Mouse (Mus musculus): ENCODE results near the gene Eea1.
"Not testable (repeated sequence)": the region's sequence is repeated elsewhere in the genome, so short reads cannot be mapped to it uniquely, and the experiment has no call there.

Eea1 gene

DNA sequence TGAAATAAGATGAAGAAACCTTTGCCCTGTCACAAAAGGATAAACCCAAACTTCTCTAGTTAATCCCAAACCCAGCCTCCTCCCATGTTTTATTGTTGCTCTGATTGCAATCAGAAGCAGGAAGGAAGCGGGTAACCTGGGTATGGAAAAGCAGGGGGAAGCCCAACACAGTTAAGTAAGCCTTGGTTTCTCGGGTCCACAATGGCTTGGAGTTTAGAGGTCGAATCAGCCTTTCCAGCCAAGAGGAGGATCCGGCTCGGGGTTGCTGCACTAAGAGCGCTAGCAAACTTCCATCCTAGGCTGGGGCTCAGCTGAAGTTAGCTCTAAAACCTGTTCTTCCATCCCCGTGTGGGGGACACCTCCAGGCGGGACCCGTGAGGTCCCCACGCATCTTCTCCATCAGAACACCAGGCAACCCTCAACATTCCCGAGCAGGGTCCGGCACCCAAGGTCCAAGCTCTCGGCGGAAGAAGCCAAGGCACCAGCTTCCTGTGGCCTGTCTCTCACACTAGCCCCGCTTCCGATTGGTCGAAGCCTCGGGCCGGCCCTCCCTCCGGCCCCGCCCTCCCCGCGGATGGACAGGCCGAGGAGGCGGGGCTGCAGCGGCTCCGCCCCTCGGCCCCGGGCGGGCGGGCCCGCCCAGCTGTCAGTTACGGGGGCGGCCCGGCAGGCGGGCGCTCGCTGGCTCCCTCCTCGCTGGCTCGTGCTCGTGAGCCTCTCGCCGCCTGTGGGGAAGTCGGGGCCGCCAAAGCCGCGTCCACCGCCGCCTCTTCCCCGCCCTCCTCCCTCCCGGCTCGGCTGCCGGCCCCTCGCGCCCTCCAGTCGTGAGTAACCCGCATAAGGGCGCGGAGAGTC, at the start of gene Eea1:
TSS of gene Eea1 (plus strand) at position 605 of the 855 bp plus-strand sequence.
- peak; percentile 94 for DNase-seq (ENCODE audit: low spot score)

DNA sequence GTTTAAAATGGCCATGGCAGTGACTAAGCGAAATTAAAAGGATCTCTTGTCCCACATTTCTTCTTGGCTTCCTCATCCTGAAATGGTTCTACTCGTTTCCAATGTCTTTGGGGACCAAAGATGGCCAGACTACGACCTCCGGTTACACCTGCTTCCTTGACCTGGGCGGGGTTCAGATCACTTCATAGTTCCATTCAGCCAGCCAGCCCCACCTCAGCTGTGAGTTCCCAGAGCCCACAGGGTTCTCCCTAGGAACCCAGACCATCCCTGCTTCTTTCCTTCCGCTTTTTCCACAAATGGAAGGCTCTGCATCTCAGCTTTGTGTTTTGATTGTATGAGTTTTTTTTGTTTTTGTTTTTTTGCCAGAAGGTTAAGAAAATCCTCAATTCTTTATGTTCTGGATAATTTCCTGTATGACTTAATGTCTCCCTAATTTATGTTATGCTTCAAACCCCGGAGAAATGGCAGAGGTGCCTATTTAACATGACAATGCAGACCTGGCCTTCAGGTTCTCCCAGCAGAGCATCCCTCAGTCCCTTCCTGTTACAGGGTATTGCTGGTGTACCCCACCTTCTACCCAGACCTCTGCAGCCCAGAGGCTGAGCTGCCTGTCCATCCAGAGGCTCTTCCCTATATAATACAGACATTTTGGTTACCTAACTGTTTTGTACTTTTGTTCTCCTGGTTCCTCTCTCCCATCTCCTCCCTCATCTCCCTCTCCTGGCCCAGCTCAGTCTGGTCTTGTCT, 49.1 kb upstream of the Eea1 start:
- DNase-seq (ENCODE audit: low spot score), result no peak

DNA sequence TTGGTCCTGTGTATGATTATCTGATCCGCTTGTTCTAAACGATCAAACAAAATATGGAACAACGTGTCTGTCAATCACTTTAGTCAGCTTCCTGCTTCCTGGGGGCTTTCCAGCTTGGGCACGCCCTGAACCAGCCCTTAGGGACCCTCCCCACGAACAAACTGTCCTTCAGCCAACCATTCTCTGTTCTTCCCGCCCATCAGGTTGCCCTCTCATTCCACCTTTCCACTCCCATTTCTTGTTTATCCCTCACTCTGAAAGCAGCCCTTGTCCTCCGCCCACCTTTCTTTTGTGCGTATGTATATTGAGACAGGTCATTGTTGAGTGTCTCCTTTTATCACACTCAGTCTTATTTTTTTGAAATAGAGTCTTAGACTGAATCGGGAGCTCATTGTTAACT, 48.3 kb upstream of the Eea1 start:
- DNase-seq (ENCODE audit: low spot score), result no peak

DNA sequence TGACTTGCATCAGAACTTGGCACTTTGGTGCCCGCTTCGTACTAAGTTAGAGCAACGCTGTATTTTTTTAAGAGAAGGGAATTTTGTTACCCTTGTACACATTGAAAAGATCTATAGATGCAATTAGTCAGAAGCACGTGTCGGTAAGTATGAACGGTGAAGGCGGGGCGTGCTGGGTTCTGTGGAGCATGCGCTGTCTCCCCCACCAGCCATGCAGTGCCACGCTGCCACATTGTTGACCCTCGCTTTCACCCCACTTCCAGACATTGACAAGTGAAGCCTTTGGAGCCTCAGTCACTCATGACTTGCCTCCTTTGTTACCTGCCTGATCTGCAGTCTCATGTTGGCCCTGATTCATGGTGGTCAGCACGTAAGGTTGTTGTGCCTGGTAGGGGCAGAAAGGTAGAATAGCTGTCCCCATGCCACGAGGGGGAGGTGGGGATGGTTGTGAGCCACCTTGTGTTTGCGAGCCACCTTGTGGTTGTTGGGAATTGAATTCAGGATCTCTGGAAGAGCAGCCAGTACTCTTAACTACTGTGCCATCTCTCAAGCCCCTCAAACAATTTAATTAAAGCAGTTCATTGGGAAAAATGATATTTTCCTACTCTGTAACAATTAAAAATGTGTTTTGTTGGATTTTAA, 47.0 kb upstream of the Eea1 start:
- DNase-seq (ENCODE audit: low spot score), result no peak

DNA sequence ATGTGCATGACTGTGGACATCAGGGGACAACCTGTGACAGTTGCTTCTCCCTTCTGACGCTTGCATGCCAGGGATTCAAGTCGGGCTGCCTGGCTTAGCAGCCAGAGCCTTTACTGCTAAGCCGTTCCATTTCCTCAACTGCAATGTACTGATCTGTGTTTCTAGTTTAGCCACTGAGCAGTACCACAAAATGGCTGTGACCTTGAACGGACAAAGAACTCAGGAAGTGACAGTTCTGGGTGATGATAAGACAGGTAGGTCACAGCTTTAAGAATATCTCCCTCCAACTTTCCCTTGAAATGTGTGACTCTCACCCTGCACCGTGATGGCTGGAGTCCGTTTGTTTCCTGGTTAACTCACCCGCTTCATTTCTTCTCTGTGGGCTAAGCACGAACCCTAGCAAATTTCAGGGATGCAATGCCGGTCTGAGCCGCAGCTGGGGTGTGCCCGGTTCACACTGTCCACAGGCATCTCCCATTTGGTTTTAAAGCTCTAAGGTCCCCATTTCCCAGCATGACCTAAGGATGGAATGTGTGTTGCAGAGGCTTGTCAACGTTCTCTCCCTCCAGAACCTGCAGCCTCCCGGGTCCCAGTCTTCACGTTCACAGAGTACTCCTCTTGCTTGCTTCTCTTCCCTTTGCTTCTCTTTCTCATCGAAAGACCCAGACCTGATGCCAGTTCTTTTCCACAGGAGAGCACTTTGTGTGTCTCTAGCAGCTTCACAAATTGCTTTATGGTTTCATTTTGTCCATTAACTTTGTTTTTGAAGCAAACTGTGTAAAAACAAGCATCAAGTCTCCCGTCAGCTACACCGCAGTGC, 46.2 kb upstream of the Eea1 start:
- DNase-seq (ENCODE audit: low spot score), result peak; percentile 24

DNA sequence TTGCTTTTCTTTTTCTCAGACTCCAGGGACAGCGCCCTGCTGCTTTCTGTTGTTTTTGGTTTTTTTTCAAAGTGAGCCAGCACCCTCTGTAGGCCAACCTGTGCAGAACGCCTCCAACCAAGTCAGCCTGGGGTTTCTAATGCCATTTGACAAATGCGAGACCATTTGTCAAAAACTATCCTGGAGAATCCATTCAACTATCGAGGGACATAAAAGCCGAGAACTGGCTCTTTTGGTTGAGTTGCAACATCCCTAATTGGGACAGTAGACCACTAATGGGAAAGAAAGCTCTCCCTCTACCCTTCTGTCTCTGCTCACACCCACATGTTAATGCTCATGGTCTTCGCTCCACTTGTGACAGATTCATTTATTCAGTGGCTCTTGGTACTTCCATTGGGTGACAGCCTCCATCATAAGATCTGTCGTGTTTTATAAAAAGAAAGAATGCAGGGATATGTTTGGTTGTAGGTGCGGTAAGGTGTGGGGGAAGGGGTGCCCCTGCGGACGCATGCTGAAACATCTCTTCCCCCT, 45.5 kb upstream of the Eea1 start:
- DNase-seq (ENCODE audit: low spot score), result peak; percentile 76

DNA sequence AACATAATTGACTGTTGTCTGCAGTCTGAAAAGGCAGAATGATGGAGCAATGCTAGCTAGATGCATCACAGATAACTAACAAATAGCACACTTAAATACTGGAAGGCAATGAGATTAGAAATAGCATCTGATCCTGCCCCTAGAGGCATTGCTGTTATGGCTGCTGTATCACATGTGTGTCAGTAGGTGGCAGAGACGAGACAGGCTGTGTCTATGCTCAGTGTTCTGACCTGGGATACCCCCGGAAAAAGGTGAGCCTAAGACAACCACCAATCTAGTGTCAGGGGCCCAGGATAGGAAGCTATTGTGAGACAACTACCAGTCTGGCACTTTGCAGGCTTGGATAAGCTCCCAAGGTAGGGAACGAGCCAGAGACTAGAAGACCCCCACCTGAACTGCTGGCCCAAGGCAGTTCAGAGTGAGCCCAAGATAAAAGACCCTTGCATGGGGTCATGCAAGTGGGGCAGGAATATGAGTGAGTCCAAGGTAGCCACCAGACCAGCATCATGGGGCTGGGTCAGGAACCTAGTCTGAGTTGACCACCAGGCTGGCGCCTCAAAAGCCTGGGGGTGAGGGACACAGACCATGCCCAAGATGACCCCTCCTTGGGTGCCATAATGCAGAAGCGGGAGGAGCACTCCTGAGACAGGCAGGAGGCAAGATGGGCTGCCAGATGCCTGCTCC, 41.8 kb upstream of the Eea1 start:
- peak; percentile 74 for DNase-seq (ENCODE audit: low spot score)

DNA sequence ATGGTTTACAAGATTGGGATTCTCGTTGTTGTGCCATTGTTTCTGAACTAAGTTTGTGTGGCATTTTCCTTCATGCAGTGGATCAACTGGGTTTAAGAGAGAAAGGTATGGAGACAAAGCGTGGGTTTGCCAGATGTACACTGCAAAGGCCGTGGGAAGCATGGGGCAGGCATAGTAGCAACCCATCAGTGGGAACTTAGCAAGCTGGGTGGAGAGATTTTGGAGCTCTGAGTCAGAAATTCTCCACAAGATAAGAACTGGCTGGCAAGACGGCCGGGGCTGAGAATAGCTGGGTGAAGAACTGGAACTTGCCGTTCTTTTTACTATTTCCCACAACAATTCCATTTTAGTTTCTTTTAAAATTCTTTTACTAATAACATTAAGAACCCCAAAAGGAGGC, 35.8 kb upstream of the Eea1 start:
- DNase-seq (ENCODE audit: low spot score), result no peak

DNA sequence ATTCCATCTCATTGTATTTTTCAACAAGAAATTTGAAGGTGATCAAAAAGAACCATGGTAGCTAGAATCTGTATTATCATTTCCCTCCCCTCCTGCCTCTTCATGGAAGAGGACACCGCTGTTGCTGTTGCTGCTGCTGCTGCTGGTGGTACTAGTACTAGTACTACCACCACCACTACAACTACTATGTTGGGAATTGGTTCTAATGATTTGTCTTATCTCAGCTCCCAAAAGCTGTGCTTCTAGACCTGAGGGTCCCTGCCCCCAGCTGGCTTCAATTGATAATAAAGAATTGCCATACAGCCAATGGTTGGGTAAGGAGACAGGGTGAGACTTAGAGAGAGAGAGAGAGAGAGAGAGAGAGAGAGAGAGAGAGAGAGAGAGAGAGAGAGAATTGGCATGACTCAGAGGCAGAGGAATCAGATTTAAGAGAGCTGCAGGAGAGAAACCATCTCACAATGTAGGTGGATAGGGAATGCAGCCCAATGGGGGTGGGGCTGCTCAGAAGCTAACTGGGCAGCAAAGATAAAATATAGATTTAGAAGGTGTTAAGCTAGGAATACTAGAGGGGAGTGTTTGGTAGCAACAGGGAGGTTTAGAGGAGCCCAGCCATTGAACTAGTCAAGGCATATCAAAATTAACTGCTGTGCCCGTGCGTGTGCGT, 31.1 kb upstream of the Eea1 start:
- no peak for DNase-seq (ENCODE audit: low spot score)

DNA sequence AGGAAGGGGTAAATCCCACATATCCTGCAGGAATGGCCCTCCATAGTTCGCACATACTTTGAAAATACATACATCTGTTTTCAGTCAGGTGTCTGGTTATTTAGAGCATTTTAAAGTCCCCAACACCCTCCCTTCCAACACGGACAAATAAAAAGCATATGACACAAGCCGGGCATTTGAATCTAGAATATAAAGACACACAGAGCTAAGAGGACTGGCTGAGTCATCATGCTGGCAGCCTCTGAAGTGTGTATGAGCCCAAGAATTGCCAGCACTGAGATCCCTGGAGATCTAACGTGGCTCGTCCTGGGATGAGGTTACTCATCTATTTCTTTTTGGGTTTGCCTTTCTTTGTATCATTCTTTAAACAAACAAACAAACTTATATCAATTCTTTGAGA, 29.4 kb upstream of the Eea1 start:
- DNase-seq (ENCODE audit: low spot score), result no peak

DNA sequence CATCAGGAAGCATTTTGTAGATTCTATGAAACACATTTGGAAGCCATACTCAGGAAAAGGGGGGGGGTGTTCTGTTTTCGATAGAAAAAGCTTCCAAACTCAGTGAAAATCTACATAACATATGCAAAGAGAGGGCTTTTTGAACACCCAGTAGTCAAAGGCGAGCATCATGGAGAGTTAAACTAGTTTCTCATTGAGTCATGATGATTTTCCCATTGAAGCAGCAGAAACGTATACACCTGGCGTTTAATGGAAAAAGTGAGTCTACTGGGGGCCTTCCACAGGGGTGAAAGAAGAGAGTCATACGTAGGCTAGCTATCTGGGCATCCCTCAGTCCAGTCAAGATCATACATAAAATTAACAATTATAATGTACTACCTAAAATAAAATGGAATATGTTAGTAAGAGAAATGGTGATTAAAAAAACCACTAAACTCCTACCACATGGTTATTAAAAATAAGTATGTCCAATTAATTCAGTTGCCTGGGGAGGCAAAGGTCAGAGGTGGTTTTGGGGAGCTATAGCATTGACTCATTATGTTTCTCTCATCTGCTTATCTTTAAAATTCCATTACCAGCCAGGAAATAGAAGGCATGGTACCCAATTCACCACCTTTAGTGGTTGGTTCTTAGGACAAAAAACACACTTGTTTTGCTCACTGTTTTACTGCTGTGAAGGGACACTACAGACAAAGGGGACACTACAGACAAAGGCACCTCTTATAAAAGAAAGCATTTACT, 25.8 kb upstream of the Eea1 start:
- no peak for DNase-seq (ENCODE audit: low spot score)

DNA sequence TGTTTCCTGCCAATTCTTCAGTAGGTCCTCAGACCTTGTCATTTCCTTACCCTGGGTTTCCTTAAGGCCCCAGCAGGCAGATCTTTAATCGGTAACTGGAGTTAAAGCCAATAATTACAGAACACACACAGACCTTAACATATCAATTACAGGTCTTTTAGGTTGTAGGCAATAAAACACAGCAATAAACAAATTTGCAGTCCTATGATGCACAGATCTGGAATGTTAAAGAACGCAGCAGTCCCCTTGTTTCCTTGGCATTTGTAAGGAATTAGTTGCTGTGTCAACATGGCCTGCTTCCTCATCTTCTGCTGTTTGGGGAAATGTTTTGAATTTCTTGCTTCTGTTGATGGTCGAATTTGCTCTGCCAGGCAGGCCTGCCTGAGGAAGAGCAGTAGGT, 21.7 kb upstream of the Eea1 start:
- DNase-seq (ENCODE audit: low spot score), result no peak

DNA sequence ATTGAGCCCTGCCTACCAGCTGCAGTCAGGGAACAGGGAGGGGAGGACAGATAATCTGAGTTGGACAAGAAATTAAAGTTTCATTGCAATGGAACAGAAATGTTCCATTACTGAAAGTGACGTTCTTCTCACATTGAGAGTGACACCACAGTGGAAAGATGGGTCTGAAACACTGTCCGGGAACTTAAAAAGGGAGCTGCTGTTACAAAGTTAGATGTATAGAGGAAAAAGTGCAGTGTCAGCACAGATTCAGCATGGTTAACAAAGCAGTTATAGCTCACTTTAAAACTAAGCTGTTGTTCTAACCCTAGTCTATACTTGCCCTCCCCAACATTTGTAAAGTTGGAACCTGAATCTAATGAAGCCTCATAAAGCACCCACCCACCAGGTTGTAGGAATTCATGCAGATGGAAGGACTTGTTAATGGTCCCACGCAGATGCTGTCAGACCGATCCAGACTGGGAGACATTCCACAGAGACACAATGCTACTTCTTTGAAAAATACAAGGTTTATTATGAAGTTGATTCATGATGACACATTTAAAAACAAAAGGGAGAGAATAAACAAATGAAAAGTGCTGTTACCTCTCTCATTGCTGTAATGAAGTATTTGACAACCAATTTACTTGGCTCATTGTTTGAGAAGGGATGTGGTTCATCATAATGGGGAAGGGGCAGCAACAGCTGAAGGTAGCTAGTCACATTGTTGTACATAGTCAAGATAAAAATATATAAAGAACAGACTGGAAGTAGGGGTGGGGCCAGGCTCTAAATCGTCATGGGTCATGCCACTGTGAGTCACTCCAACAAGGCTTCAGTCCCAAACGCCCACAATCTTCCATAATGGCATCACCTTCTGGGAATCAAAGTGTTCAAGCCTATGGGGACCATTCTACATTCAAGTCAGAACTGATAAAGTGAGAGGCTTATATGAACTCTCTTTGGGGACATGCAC, 16.9 kb upstream of the Eea1 start:
- DNase-seq (ENCODE audit: low spot score), result no peak

DNA sequence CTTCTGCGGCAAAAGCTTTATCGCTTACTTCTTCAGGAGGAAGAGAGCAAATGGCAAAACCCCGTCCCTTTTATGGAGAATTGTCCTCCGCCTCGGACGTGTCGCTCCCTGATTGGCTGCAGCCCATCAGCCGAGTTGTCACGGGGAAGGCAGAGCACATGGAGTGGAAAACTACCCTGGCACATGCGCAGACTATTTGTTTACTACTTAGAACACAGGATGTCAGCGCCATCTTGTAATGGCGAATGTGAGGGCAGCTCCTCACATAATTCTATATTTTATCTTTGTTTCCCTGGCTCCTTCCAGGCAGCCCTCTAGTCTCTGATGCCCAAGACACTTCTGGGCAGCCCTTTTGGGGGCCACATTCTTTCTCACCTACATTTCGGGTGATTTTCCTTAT, 6.8 kb upstream of the Eea1 start:
- not testable (repeated sequence) for DNase-seq (ENCODE audit: low spot score)

DNA sequence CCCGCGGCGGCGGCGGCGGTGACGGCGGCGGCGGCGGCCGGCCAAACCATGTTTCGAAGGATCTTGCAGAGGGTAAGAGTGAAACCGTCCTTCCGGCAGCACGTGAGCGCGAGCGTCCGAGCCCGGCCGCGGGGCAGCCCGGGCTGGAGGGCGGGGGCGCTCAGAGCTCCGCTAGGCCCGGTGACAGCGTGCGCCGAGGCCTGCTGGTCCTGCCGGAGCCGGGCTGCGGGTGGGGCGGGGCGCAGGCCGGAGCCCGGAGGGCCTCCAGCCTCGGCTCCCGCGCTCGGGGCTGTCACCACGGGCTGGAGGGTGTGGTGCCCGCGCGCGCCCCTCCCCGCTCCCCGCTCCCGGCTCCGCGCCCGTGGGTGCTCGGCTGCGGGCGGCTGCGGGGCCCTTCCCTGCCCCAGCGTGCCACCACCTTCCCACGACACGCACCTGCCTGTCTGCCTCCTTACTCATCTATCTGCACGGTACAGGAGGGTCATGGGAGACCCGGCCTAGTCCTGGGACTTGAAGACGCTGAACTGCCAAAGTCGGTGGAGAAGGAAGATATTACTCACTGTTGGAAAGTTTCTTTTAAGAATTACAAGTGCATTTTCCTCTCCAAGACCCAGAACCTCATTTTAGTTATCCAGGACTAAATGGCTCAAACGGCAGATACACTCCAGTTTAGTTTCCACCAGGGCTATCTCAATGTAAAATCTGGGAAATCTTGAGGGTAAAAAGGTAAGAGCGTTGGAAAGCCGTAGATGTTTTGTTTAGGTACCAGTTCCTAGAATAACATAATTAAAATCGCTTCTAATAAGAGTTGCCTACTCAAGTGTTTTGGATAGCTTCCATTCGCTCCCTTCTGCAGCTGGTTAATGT, 684 bp downstream of the Eea1 start:
- DNase-seq (ENCODE audit: low spot score), result peak; percentile 14

DNA sequence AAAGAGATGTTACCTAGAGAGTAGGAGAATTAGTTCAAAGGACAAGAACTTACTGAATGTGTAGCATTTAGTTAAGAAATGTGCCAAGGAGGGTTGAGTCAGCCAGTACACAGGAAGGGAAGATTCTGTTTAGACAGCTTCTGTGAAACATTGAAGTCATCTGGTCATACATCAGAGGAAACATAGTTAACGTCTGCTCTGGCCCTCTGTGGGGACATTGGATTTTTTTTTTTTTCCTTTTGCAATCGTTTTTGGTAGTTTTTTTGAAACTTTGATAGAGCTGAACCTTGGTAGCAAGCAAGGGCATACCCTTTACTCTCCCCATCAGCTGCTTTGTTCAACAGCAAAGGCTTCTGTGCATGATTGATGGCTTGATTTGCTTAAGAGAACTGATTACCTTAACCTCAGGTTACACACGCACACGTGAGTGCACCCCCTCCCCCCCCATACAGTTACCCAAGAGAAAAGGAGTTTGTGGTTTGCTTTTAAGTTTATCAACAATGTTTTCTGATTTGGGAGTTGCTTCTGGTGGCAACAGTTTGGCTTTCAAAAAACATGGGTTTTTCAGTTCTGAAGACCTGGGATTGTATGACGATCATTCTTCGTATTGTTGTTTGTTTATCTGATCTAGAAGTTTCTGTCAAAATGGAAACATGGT, 1.4 kb downstream of the Eea1 start:
- DNase-seq (ENCODE audit: low spot score), result no peak

DNA sequence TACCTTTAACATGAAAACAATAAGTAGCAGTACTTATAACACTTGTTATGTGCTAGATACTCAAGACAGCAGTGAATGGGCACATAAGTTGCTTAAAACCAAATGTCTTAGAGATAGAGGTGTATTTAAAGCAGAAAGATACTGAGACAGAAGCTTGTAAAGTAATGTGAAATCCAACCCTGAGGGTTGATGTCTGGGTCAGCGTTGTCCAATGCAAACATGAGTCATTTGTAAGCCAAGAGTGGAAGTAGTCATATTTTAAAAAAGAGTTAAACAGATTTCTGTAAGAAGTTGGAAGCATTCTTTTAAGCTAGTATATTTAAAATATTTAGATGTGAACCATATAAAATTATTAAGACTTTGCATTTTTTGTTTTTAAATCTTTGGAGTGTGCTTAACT, 4.6 kb downstream of the Eea1 start:
- DNase-seq (ENCODE audit: low spot score), result no peak

All from embryo, embryonic 10 days (tissue).